Mouse (Mus musculus): ENCODE measurements around the gene Ccdc40. TPM values are rescaled to one million over a fixed set of nuclear protein-coding genes. Genes with fewer than 3 reads are reported as not detected.

The Ccdc40 gene
- polyA plus RNA-seq, 1 experiment from 2014 or later = 19.1 TPM

DNA sequence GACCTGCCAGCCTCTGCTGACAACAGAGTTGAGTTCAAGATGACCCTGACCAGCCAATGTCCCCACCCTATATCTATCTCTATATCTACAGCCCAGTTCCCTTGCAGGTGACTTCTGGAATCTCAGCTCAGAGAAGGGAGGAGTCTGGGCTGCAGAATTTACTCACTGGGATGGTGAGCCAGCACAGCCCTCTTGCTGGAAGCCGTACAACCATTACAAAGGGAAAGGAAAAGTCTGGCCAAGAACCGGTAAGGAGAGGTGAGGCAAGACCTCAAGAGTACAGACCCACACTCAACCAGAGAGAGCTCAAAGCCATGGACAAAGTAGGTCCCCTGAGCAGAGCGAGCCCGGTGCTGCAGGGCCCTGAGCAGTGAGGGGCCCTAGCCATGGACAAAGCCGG lies 36.2 kb upstream of the Ccdc40 start:
- H3K9ac ChIP-seq = peak overlapping the region; percentile 18; the same call in 1 of the 2 replicates
- no peak overlapping the region for H3K27ac ChIP-seq
- H3K9me3 ChIP-seq (replicated peaks) = no peaks in the 10 kb centered on the region
- H3K36me3 ChIP-seq = 0 out of 2 replicates have a peak, but pooled peaks cover 5% of the 10 kb centered on the region
- no peaks in the 10 kb centered on the region for H3K27me3 ChIP-seq
- H3K4me1 ChIP-seq = peaks cover 36% of the 10 kb centered on the region
- H3K4me3 ChIP-seq = no peak overlapping the region
- no peak for ATAC-seq (ENCODE audit: low FRiP score)
- no peak overlapping the region for H3K4me2 ChIP-seq (replicated peaks)
- 91% methylated on average over 5 of the region's 5 CpGs for WGBS

- Histone ChIP-seq H3K4me2 (replicated peaks) (no peak overlapping the region), H3K27me3 (no peaks in the 10 kb centered on the region), H3K4me3 (no peak overlapping the region), H3K9ac (no peak overlapping the region), H3K9me3 (replicated peaks) (no peaks in the 10 kb centered on the region), H3K36me3 (0 out of 2 replicates have a peak, but pooled peaks cover 10% of the 10 kb centered on the region), H3K27ac (no peak overlapping the region), H3K4me1 (peaks cover 32% of the 10 kb centered on the region)
- 90% methylated on average over 9 of the region's 9 CpGs for WGBS
- ATAC-seq (ENCODE audit: low FRiP score) = no peak
Measured at GRCm38 (mm10) chr11:119192605-119193004, 35.8 kb upstream of the Ccdc40 start.

DNA sequence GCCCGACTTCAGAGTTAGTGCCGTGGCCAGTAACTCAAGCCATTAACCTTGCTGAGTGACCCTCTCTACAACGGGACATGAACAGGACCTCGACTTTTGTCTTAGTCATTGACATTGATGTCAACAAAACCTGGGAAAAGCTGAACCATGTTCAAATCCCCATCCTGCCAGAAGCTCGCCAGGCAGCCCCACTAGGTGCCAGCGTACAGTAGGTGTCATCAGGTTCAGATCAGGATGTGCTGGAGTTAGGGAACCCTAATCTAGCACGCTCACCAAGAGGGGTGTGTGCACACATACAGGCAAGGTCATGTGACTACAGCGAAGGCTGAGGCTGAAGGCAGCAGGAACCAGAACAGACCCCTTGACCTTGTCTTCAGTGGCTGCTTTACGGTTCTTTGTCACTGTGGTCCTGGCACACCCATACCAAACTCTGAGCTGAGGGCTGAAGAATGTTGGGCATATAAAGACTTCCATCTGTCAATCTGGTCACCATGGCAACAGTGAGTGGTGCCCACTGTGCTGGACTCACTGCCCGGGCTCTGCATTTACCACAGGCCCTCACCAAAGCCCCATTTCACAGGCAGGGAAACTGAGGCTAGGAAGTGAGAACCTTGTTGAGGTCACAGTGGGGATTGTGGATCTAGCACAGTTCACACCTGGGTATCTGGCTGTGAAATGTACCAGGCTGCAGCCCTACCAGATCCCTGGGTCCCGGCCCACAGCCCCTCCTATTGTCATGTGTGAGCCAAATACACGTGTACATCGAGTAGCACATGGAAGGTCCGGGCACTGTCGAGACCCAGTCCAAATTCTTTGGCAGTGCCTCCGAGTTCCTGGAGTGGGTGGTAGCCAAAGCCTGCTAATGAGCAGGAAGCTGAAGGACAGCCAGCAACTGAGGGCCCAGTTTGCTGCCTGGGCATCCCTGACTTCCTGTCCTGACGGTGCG lies 30.5 kb upstream of the Ccdc40 start:
- Histone ChIP-seq H3K27ac (no peak overlapping the region), H3K36me3 (peaks cover 22% of the 10 kb centered on the region), H3K4me1 (no peaks in the 10 kb centered on the region; the same call in 1 of the 2 replicates), H3K9me3 (replicated peaks) (no peaks in the 10 kb centered on the region), H3K4me2 (replicated peaks) (no peak overlapping the region), H3K9ac (0 out of 2 replicates have a peak overlapping the region, but pooled peaks have one; percentile 32), H3K27me3 (no peaks in the 10 kb centered on the region), H3K4me3 (no peak overlapping the region)
- 0 out of 2 replicates have a peak, but pooled peaks have one; percentile 48 for ATAC-seq (ENCODE audit: low FRiP score)
- 87% methylated on average over 18 of the region's 18 CpGs for WGBS

DNA sequence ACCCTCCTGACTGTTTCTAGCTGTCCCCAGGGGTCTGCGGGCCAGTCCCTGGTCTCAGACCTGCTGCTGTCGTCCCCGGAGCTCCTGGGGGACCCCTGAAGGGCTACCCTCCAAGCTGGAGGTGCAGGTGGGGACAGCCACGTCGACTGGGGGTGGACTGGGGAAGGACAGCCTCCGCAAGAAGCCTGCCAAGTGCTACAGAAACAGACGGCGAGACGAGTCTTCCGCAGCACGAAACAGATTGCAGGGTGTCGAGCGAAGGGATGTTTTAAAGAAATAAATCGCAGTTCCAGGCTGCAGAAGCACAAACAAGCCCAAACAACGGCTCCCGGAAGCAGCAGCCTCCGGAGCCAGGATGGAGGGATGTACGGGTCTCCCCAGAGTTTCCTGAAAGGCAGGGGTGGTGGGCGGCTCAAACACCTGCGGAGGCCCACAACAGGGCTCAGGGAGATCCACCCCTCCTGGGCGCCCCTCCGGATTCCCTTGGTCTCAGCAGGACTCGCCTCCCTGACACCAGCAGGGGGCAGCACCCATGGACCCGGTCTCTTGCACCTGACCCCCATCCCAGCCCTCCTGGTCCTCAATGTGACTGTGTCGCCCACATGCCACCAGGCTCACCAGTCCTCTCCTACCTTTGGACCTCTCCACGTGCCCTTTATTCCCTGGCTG lies 29.7 kb upstream of the Ccdc40 start:
- no peaks in the 10 kb centered on the region; the same call in 1 of the 2 replicates for H3K4me1 ChIP-seq
- no peaks in the 10 kb centered on the region for H3K9me3 ChIP-seq (replicated peaks)
- no peaks in the 10 kb centered on the region for H3K27me3 ChIP-seq
- no peak overlapping the region for H3K27ac ChIP-seq
- no peak for ATAC-seq (ENCODE audit: low FRiP score)
- 0 out of 2 replicates have a peak overlapping the region, but pooled peaks have one; percentile 32 for H3K9ac ChIP-seq
- peaks cover 22% of the 10 kb centered on the region for H3K36me3 ChIP-seq
- WGBS = 59% methylated on average over 23 of the region's 26 CpGs
- no peak overlapping the region for H3K4me3 ChIP-seq
- H3K4me2 ChIP-seq (replicated peaks) = no peak overlapping the region

GRCm38 (mm10) chr11:119199233-119199601 lies 29.2 kb upstream of the Ccdc40 start:
- H3K9me3 ChIP-seq (replicated peaks) = no peaks in the 10 kb centered on the region
- ATAC-seq (ENCODE audit: low FRiP score) = no peak
- no peak overlapping the region for H3K4me2 ChIP-seq (replicated peaks)
- no peak overlapping the region for H3K4me3 ChIP-seq
- H3K4me1 ChIP-seq = no peaks in the 10 kb centered on the region; the same call in 1 of the 2 replicates
- H3K36me3 ChIP-seq = peaks cover 22% of the 10 kb centered on the region
- H3K27me3 ChIP-seq = no peaks in the 10 kb centered on the region
- no peak overlapping the region for H3K9ac ChIP-seq
- H3K27ac ChIP-seq = no peak overlapping the region
- 82% methylated on average over 4 of the region's 4 CpGs for WGBS

DNA sequence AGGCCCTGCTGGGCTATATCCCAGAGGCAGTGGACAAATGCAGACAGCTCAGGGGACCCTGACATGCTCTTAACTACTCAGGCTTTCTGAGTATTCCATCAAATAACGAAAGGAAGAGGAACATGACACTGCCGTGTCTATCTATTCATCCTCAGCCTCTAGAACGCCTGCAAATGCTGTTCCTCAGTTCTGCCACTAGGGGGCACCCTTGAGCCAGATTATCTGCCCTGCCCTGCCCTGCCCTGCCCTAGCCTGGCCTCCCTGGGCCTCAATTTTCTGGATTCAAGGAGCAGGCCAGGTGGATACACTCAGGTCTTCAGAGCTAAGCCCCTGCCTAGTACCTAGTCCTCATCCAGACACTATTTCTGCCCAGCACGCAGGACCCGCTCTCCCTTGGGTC lies 24.9 kb upstream of the Ccdc40 start:
- no peak overlapping the region for H3K9ac ChIP-seq
- H3K4me2 ChIP-seq (replicated peaks) = no peak overlapping the region
- no peak overlapping the region for H3K4me3 ChIP-seq
- ATAC-seq (ENCODE audit: low FRiP score) = no peak
- H3K9me3 ChIP-seq (replicated peaks) = no peaks in the 10 kb centered on the region
- H3K4me1 ChIP-seq = no peaks in the 10 kb centered on the region; the same call in 1 of the 2 replicates
- H3K27me3 ChIP-seq = no peaks in the 10 kb centered on the region
- H3K27ac ChIP-seq = no peak overlapping the region
- WGBS = 51% methylated on average over 5 of the region's 5 CpGs
- H3K36me3 ChIP-seq = peaks cover 38% of the 10 kb centered on the region

- 89% methylated on average over 10 of the region's 10 CpGs for WGBS
- Histone ChIP-seq H3K4me3 (no peak overlapping the region), H3K9ac (no peak overlapping the region), H3K9me3 (replicated peaks) (no peaks in the 10 kb centered on the region), H3K36me3 (peaks cover 47% of the 10 kb centered on the region), H3K27me3 (no peaks in the 10 kb centered on the region), H3K4me2 (replicated peaks) (no peak overlapping the region), H3K4me1 (peaks cover 16% of the 10 kb centered on the region; the same call in 1 of the 2 replicates), H3K27ac (no peak overlapping the region)
- ATAC-seq (ENCODE audit: low FRiP score) = no peak
Measured at GRCm38 (mm10) chr11:119205738-119206137, 22.6 kb upstream of the Ccdc40 start.

DNA sequence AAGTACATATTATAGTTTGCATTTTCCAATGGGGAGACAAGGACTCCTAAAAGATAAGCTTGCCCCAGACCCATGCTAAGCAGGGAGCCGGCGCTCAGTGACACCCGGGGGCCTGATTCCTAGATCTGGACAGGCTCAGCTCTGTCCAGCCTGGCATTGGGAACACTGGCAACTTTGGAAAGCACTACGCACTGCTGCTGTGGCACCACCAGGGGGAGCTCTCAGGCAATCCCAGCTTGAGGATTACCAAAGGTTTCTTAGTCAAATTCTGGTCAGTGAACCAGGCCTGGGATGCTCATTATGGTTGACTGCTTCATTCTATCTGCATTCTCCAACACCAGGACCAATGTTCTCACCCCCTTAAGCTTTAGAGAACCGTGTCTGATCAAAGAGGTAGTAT lies 21.8 kb upstream of the Ccdc40 start:
- Histone ChIP-seq H3K4me2 (replicated peaks) (no peak overlapping the region), H3K4me1 (peaks cover 19% of the 10 kb centered on the region; the same call in 1 of the 2 replicates), H3K9me3 (replicated peaks) (no peaks in the 10 kb centered on the region), H3K27me3 (no peaks in the 10 kb centered on the region), H3K36me3 (peaks cover 46% of the 10 kb centered on the region), H3K27ac (no peak overlapping the region), H3K9ac (no peak overlapping the region), H3K4me3 (no peak overlapping the region)
- ATAC-seq (ENCODE audit: low FRiP score) = no peak
- WGBS = 34% methylated on average over 5 of the region's 5 CpGs

GRCm38 (mm10) chr11:119207986-119208385 lies 20.4 kb upstream of the Ccdc40 start:
- Histone ChIP-seq H3K36me3 (peaks cover 38% of the 10 kb centered on the region), H3K27ac (no peak overlapping the region), H3K27me3 (no peaks in the 10 kb centered on the region), H3K4me3 (no peak overlapping the region), H3K9me3 (replicated peaks) (no peaks in the 10 kb centered on the region), H3K4me1 (peaks cover 23% of the 10 kb centered on the region; the same call in 1 of the 2 replicates), H3K9ac (no peak overlapping the region), H3K4me2 (replicated peaks) (no peak overlapping the region)
- ATAC-seq (ENCODE audit: low FRiP score) = no peak
- WGBS = 68% methylated on average over 6 of the region's 6 CpGs

- Histone ChIP-seq H3K4me3 (no peak overlapping the region), H3K9ac (no peak overlapping the region), H3K27ac (no peak overlapping the region), H3K4me2 (replicated peaks) (no peak overlapping the region), H3K36me3 (peaks cover 38% of the 10 kb centered on the region), H3K27me3 (no peaks in the 10 kb centered on the region), H3K9me3 (replicated peaks) (no peaks in the 10 kb centered on the region), H3K4me1 (peaks cover 28% of the 10 kb centered on the region)
- ATAC-seq (ENCODE audit: low FRiP score) = no peak
- WGBS = 92% methylated on average over 20 of the region's 20 CpGs
Measured at GRCm38 (mm10) chr11:119208870-119209370, 19.5 kb upstream of the Ccdc40 start.

DNA sequence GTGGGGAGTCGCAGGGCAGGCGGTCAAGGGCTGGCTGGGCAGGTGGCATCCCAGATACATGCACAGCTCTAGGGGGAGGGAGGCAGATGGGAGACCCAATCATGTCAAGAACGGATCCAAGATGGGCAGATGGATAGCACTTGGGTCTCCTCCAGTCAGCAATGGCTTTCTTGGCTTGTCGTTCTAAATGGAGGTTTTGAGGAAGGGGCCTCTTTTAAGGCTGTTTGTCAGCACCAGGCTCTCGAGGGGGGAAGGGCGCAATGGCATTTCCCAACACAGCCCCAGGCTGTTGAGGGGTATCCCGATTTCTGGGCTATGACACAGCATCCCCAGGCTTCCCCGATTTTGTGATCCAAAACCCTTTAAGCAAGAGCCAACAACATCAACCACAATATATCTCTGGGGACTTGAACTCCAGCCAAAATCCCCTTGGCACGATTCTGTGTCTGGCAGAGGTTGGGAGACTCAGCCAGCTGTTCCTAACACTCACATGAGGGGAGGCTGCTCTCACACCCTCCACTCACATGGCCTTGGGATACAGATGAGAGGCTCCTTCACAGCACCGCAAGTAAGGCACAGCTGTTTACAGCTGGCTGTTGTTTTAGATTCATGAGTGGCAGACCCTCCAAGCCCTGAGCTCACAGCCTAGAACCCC lies 18.9 kb upstream of the Ccdc40 start:
- Histone ChIP-seq H3K27ac (no peak overlapping the region), H3K36me3 (peaks cover 38% of the 10 kb centered on the region), H3K4me1 (peaks cover 32% of the 10 kb centered on the region), H3K9ac (no peak overlapping the region), H3K4me2 (replicated peaks) (no peak overlapping the region), H3K27me3 (no peaks in the 10 kb centered on the region), H3K4me3 (no peak overlapping the region), H3K9me3 (replicated peaks) (no peaks in the 10 kb centered on the region)
- 81% methylated on average over 10 of the region's 10 CpGs for WGBS
- ATAC-seq (ENCODE audit: low FRiP score) = no peak
